Mouse (Mus musculus): ENCODE measurements around the gene Pfn3.

The Pfn3 gene

DNA sequence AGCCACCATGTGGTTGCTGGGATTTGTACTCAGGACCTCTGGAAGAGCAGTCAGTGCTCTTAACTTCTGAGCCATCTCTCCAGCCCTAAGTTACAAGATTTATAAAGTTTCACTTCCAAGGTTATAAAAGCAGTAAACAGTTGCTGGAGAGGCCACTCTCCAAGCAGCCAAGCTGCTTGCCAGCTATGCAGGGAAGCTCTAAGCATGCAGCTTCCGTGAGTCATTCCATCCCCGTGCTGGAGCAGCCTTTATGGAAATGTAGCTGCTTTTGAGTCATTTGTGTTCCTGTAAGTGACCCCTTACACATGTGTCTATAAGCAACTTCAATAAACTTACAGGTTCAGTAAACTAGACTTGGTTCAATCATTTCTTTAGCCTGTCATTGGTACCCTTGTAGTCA is 15.5 kb upstream of the Pfn3 start:
- no peak for DNase-seq (ENCODE audit: low spot score)

GRCm38 (mm10) chr13:55429226-55429888 is 14.3 kb upstream of the Pfn3 start:
- no peak for DNase-seq (ENCODE audit: low spot score)

GRCm38 (mm10) chr13:55426613-55427012 is 11.6 kb upstream of the Pfn3 start, which contains the start of gene F12:
Gene F12, minus strand, starts transcription at chr13:55426793.
- DNase-seq (ENCODE audit: low spot score), result no peak

- peak; percentile 54 for DNase-seq (ENCODE audit: low spot score)
Observed at GRCm38 (mm10) chr13:55420933-55421800, 6.1 kb upstream of the Pfn3 start.

DNA sequence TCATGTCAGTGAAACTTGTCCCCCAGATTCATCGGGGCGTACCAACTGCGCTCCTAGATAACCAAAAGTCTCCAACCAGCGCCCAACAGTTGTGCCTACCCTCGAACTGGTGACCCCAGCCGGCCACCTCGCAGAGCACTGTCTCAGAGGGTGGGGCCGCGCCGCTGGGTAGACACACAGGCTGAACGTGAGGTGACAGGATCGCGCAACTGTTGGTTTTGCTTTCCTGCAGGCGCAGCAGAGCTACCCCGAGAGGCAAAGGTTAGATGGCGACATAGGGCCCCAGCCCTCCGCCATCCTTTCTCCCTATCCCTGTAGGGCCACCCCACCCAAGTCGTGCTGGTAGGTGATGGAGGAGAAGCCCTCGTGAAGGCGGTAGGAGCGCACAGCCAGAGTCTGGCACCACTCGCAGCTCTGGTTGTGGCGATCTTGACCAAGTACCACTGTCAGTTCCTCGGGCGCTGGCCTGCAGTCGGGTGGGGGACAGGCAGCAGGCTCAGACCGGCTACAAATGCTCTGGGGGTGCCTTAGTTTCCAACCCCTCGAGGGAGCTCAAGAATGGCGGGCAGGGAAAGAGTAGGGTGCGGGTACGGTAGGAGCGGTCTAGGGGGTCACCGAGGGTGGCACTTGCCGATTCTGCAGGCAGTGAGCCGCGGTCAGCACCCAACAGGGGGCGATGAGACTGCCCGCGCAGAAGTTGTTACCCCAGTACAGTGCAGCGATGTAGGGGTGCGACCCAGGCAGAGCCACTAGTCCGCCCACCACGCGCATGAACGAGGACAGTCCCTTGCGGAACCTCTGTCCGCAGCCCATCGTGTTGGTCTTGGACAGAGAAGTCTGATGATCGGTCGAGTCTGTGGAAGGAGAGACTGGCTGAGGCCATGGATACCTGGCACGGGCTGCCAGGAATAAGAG is 5.2 kb upstream of the Pfn3 start:
- DNase-seq (ENCODE audit: low spot score), result no peak

- no peak for DNase-seq (ENCODE audit: low spot score)
Observed at GRCm38 (mm10) chr13:55419142-55419541, 4.1 kb upstream of the Pfn3 start.

- DNase-seq (ENCODE audit: low spot score), result peak; percentile 75
Observed at GRCm38 (mm10) chr13:55418004-55418403, 3.0 kb upstream of the Pfn3 start.

DNA sequence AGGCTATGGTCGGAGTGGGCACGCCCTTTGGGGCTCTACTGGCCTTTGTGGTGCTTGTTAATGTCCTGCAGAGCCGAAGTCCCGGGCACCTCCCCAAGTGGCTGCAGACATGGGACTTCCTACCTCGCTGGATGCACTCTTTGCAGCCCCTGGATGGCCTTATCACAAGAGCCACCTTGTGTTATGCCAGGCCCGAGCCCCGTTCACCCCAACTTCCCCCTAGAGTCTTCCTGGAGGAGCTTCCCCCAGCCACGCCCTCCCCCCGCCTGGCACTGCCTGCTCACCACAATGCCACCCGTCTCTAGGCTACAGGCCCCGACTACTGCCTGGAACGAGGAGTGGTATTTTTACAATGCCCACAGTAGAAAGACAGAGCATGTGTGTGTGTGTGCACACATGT is 1.7 kb downstream of the Pfn3 start:
- DNase-seq (ENCODE audit: low spot score), result no peak

- no peak for DNase-seq (ENCODE audit: low spot score)
Observed at GRCm38 (mm10) chr13:55412643-55413307, 2.3 kb downstream of the Pfn3 start.

GRCm38 (mm10) chr13:55411826-55412225 is 3.2 kb downstream of the Pfn3 start:
- no peak for DNase-seq (ENCODE audit: low spot score)

DNA sequence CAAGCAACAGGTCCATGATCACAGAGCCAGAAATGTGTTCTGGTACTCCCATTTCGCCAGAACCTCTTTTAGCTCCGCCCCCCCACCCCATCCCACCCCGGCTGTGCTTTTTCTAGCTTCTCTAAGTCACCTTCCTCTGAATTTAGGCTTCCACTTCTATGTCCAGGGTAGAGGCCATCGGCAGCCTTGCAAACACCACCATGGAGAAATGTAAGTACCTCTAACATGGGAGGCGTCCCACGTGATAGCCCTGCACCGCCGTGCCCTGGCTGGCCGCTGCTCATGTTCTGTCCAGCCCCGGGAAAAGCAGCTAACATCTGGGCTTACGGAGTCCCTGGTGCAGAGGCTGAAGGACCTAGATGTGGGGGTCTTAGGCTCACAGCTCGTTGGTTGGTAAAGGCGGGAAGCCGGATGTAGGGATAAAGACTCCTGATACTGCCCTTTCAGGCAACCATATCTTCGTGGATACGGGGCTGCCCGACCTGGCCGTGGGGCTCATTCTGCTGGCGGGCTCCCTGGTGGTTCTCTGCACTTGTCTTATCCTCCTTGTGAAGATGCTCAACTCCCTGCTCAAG is 6.4 kb downstream of the Pfn3 start:
- no peak for DNase-seq (ENCODE audit: low spot score)

DNA sequence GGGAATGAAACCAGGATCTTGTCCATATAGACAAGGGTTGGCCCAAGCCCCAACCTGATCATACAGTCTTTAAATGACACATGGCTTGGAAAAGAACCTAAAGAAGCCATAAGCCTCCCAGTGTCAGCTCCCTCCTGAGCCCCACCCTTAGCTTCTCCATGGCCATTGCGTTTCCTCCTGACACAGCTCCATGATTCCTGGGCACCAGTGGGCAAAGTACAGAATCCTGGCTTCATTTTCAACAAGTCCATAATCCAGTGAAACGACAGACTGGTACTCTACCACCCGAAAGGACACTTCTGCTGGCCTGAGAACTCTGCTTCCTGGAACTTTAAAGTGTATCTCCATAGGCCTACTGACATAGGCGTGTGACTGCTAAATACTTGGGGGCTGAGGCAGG is 7.7 kb downstream of the Pfn3 start:
- DNase-seq (ENCODE audit: low spot score), result no peak

DNA sequence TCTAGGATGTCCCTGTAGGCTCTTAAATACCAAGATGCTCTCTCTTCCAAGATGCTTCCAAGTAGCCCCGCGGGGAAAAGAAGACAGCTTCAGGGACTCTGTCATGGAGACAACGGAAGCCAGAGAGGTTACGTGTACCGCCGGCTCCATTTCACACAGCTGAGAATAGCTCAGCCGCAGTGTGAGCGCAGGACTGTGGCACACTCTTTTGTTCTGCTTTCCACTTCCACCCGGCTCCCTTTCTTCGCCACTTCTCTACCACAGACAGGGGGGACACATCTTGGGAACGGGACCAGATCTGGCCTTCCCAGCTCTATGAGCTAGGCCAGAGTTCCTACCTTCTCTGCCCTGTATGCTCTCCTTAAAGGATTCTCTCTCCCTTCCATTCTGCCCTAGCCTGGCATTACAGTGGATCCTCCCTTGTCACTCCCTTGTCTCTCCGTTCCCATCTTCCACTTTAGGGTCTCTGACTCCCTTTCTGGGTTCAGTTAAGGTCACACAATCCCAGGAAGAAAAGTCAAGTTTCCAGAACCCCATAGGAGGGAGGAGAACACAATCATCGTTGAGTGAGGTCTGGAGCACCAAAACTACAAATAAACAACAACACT is 9.1 kb downstream of the Pfn3 start:
- no peak for DNase-seq (ENCODE audit: low spot score)

GRCm38 (mm10) chr13:55404853-55405782 is 9.9 kb downstream of the Pfn3 start:
- DNase-seq (ENCODE audit: low spot score), result peak; percentile 54

DNA sequence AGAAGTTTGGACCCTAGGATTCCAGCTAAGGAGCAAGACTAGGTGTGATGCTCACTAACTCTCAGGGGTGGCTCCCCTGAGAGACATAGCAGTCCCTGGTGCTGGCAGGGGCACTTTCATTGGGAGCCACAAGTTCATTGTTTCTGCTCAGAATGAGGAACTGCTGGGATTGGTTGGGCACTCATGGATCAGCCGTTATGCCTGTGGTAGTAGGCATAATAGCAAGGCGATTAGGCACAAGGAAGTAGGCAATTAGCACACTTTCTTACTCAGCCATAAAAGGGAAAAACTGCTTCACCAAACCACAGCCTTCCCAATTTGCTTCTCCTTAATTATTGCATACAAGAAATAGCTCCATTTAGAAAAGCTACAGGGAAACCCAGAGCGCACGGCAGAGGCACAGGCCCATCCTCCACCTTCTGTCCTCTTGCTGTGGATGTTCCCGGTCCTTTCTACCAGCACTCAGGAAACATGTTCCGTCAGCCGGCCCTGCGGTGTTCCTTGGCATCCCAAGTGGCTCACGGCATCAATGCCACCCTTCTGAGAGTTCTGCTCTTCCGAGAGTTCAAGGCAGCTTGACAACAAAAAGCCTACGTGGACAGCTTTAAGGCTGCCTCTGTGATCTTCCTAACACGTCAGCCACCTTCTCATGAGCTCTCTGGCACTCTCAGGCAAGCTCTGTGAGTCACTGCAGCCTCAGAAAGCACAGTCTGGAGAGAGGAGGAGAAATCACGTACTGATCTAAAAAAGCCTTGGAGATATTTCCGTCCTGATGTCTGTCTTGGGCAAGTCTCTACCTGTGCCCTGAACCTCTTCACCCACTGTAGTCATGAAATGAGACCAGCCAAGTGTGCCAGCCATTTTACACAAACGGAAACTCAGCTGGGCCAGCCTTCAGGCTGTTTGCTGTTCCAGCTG is 10.8 kb downstream of the Pfn3 start:
- DNase-seq (ENCODE audit: low spot score), result no peak

DNA sequence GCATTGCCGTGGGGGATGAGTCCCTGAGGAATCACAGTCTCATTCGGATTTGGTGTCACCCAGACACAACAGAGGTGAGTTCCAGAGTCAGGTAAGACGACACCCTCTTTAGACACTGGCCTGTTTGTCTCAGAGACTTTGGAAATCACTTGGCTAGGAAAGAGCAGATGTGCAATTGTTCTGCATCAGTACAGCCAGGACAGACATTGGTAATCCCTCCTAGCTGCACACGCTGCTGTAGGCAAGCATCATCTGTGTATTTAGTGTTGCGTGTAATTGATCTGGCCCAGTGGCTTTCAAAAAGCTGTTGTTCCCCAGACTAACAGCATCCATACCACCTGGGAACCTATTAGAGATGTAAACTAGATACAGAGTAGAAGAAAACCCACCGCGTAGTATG is 11.8 kb downstream of the Pfn3 start:
- DNase-seq (ENCODE audit: low spot score), result no peak

DNA sequence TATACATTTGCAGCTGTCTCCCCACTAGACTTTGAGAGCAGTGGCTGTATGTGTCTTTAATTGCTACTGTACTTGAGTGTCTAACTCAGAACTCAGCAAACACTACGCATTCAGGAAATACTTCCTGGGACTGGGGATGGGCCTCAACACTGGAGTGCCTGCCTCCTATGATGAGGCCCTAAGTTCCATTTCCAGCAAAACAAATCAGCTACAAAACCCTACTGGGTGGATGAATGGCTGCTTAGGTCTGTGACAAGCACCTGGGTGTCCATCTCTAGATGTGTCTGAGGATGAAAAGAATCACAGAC is 15.0 kb downstream of the Pfn3 start:
- DNase-seq (ENCODE audit: low spot score), result no peak

DNA sequence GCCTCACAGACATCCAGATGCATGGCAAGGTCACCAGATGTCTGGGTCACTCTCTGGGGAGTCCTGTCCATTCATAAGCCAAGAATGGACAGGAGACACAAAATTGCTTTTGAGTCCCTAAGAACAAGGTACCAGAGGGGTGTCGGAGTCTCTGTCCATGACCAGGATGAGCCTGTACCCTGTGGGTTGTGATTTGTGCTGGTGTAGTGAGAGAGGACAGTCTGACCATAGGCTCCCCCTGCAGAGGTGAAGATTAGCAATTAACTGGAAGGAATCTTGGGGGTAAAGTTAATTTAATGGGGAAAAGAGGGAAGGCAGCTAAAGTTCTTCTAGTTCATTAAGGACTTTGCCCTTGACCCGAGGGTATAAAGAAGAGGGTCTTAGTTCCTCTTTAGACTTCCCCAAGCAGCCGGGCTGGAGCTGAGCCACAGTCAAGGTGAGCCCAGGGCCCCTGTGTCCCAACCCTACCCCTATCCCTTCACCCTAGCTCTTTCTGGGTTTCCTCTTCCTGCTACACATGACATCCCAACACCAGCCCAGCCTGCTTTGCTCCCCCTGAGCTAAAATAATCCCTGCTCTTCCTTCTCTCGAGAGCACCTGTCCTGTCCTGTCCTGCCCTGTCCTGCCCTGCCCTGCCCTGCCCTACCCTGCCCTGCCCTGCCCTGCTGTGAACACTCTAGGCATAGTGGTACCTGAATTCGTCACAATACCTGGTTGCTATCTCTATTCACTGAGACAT is 15.6 kb downstream of the Pfn3 start:
- DNase-seq (ENCODE audit: low spot score), result no peak

All from spleen, adult 12 weeks (tissue).